In genomic region chr12:24778876-24779275, GRCm38 (mm10) we compare ENCODE assay signal across 34 mouse cellular contexts. TPM values are rescaled to one million over a fixed set of nuclear protein-coding genes. Genes with fewer than 3 reads are reported as not detected.
"Had no signal": no experiment of that assay in that cellular context is flagged by ENCODE, and none has a peak within 500 bp of the region (broad histone marks: within the 10 kb centered on the region; RNA-seq: fewer than 3 reads in every experiment).

No protein-coding gene starts in this region.

- H3K9me3 ChIP-seq: heart, embryonic 12.5 days; heart, embryonic 13.5 days; heart, embryonic 15.5 days; hindbrain, embryonic 10.5 days; hindbrain, embryonic 12.5 days; hindbrain, embryonic 13.5 days; hindbrain, embryonic 15.5 days; intestine, embryonic 15.5 days; kidney, embryonic 15.5 days had no signal

- DNase-seq: heart, postnatal 10 days; heart, postnatal 14 days; heart, postnatal 36 days; kidney, adult 11 months; kidney, adult 18-20 months; kidney, adult 2 months; kidney, adult 8-10 months; kidney, adult 9 months; kidney, postnatal 10 days; kidney, postnatal 14 days; kidney, postnatal 25 days; kidney, postnatal 36 days; kidney, postnatal 4 days; layer of hippocampus, adult 9-11 months; layer of hippocampus, postnatal 36 days had no signal

- H3K4me3 ChIP-seq: heart, embryonic 12.5 days; heart, embryonic 13.5 days; heart, embryonic 15.5 days; hindbrain, embryonic 10.5 days; hindbrain, embryonic 12.5 days; hindbrain, embryonic 13.5 days; hindbrain, embryonic 15.5 days; intestine, embryonic 15.5 days; kidney, embryonic 15.5 days; layer of hippocampus, adult 2 months; left cerebral cortex, adult 2 months had no signal

- H3K4me2 ChIP-seq: heart, embryonic 11.5 days; heart, embryonic 12.5 days; heart, embryonic 13.5 days; heart, embryonic 15.5 days; hindbrain, embryonic 12.5 days; hindbrain, embryonic 13.5 days; hindbrain, embryonic 14.5 days; hindbrain, embryonic 15.5 days; intestine, embryonic 15.5 days; kidney, embryonic 15.5 days had no signal

- ATAC-seq: hindbrain, embryonic 16.5 days; hindbrain, postnatal 0 days; inflammation-experienced regulatory T-cells, adult 6 months; intestine, embryonic 15.5 days; intestine, embryonic 16.5 days; intestine, postnatal 0 days had no signal

- H3K4me1 ChIP-seq: heart, embryonic 12.5 days; heart, embryonic 15.5 days; hindbrain, embryonic 12.5 days; intestine, embryonic 15.5 days; kidney, embryonic 15.5 days had no signal

- H3K36me3 ChIP-seq: heart, embryonic 12.5 days; heart, embryonic 13.5 days; heart, embryonic 15.5 days; hindbrain, embryonic 10.5 days; hindbrain, embryonic 12.5 days; hindbrain, embryonic 13.5 days; hindbrain, embryonic 15.5 days; intestine, embryonic 15.5 days; kidney, embryonic 15.5 days had no signal

- H3K9ac ChIP-seq: heart, embryonic 12.5 days; heart, embryonic 13.5 days; heart, embryonic 15.5 days; hindbrain, embryonic 12.5 days; hindbrain, embryonic 13.5 days; hindbrain, embryonic 14.5 days; hindbrain, embryonic 15.5 days; intestine, embryonic 15.5 days; kidney, embryonic 15.5 days had no signal

- H3K27ac ChIP-seq: heart, embryonic 13.5 days; heart, embryonic 15.5 days; hindbrain, embryonic 10.5 days; hindbrain, embryonic 12.5 days; hindbrain, embryonic 13.5 days; hindbrain, embryonic 14.5 days; hindbrain, embryonic 15.5 days; hindbrain, postnatal 0 days; intestine, embryonic 15.5 days; kidney, embryonic 15.5 days; kidney, postnatal 0 days; layer of hippocampus, adult 2 months; left cerebral cortex, adult 2 months had no signal

- H3K27me3 ChIP-seq: heart, embryonic 12.5 days; heart, embryonic 13.5 days; heart, embryonic 15.5 days; hindbrain, embryonic 12.5 days; hindbrain, embryonic 13.5 days; hindbrain, embryonic 15.5 days; intestine, embryonic 15.5 days; kidney, embryonic 15.5 days had no signal

RNA-seq across cellular contexts. Expression of gene Mboat2, which starts 51.8 kb away (rescaled TPM):
- polyA plus RNA-seq: inflammation-experienced regulatory T-cells, adult 6 months had no signal
